Mouse (Mus musculus): ENCODE measurements around the gene Nxph2.

Gene Nxph2

DNA sequence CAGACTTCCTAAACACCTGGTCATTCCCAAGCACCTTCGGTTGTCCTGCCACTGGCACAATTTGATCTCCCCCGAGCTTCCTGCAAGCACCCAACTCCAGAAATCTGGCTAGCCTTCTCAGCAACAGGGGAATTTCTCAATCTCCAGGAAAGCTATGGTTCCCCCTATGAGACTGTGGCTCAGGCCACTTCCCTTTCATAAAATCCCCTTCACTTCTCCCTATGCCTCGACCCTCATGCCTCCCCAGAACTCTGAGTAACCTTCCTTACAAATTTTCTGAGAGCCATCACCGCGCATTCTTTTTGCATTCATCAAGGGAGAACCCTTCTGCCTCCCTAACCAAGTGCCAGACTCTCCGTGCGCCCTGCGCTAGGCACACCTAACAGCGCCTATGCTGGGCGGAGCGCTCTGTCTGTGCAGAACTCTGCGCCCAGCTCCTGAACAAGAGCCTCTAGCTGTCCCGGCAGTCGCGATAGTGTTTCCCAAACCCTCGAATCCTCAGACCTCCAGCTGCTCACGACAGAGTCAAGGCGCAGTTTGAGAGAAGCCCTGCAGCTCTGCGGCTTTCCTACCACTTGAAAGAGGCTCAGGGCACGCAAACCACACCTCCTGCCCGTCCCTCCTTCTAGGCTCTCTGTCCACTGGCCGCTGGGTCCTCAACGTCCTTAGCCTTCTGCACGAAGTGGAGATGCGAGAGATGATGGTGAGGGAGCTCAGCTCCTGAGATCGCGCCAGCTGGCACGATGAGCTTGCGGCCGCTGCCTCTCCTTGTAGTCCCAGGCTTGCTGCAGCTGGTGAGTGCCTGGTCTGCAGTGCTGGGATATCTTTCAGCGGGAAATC is at the start of gene Nxph2:
Gene Nxph2 (plus strand): TSS at position 501 of the 840 bp plus-strand sequence.
- DNase-seq (ENCODE audit: low spot score), result peak; percentile 36

DNA sequence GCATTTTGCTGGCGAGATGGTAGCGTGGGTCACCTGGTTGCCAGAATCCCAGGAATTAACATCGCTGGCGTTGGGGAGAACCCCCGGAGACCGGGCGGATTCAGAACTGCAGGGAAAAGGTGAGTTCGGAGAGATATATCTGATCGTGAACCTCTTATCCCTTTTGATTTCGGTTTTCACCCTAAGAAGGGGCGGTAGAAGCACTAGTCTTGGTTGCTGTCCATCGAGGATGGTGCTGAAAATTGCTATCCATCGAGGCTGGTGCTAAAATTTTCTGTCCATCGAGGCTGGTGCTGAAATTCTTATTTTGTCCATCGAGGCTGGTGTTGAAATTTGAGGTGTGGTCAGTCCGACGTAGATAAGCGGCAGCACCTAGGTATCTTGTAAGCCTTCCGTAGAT is 30.1 kb upstream of the Nxph2 start:
- peak; percentile 75 for DNase-seq (ENCODE audit: low spot score)

DNA sequence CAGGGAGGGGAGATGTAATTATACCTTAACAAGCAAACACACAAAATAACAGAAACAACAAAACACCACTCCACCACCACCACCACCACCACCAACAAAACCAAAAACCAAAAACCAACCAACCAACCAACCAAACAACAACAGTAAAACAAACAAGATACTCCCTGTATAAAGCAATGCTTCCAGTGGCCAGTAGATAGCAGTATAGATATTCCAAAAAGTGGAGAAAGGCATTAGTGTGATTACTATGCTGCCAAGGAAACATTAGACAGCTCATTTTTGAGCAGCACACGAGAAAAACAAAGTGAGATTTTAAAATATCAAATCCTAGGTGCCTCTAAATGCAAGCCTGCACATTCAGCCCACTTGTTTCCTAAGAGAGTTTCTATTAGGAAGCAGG is 6.2 kb upstream of the Nxph2 start:
- no peak for DNase-seq (ENCODE audit: low spot score)

Data from testis, postnatal 10 days (tissue).